Mouse (Mus musculus): ENCODE results near the gene Gxylt1. TPM values are rescaled to one million over a fixed set of nuclear protein-coding genes. Genes with fewer than 3 reads are reported as not detected.

Gene Gxylt1
- polyA plus RNA-seq, 2 experiments = 17.4 to 18.7 TPM

DNA sequence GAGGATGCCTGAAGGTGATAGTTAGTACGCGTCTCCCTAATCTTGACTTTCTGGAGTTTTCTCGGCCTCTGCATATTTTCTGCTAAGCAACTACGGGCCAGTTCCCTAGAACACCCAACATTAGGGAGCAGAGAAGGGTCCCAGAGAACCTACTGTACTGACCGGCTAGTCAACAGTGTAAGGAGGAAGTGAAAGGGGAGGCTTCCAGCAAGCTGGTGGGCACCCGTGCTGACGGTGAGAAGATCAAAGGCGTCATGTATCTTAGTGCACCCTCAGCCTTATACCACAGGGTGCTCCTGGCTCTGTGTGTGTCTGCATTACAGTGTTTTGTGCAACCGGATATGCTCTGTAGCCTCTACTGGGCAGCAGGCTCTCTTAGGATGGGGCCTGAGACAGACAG is 62.4 kb downstream of the Gxylt1 start:
- Histone ChIP-seq H3K27me3 (ENCODE audit: control insufficient read depth, insufficient read depth, low read length) (no peaks in the 10 kb centered on the region), H3K4me1 (ENCODE audit: control insufficient read depth, insufficient read depth, low read length) (no peaks in the 10 kb centered on the region), H3K9ac (ENCODE audit: low read depth, low read length, severe bottlenecking) (no peak overlapping the region), H3K36me3 (ENCODE audit: control insufficient read depth, insufficient read depth, low read length) (no peaks in the 10 kb centered on the region), H3K9me3 (ENCODE audit: control insufficient read depth, low read length) (no peaks in the 10 kb centered on the region), H3K27ac (replicated peaks; ENCODE audit: low read depth, low read length) (no peak overlapping the region), H3K4me2 (replicated peaks; ENCODE audit: low read depth, low read length, severe bottlenecking) (no peak overlapping the region), H3K4me3 (replicated peaks; ENCODE audit: low read length) (no peak overlapping the region)
- ATAC-seq (ENCODE audit: low FRiP score, low read depth) (no peak), DNase-seq (ENCODE audit: low spot score) (no peak)
- TF ChIP-seq POLR2A (IDR thresholded peaks at IDR 0.05; ENCODE audit: borderline replicate concordance, extremely low read depth, insufficient read depth, insufficient read length) = no peak
- 89% methylated on average over 9 of the region's 9 CpGs for WGBS

DNA sequence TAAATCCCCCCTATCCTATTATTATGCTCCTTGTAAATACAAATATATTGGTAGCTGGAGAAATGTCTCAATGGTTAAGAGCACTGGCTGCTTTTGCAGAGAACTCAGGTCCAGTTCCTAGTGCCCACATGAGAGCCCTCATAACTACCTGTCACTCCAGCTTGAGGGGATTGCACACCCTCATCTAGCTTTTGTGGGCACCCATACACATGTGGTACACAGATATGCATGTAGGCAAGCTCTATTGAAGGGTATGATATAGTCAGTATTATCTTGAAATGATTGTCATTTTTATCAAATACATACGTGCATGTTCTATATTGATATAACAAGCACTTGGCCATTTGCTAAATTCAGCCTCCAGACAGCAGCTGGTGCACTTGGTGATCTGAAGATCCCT is 70.1 kb downstream of the Gxylt1 start:
- no peak overlapping the region for H3K4me2 ChIP-seq (replicated peaks; ENCODE audit: low read depth, low read length, severe bottlenecking)
- DNase-seq (ENCODE audit: low spot score) (no peak), ATAC-seq (ENCODE audit: low FRiP score, low read depth) (no peak)
- no peaks in the 10 kb centered on the region for H3K36me3 ChIP-seq (ENCODE audit: control insufficient read depth, insufficient read depth, low read length)
- H3K9me3 ChIP-seq (ENCODE audit: control insufficient read depth, low read length) = no peaks in the 10 kb centered on the region
- no peak for TF ChIP-seq POLR2A (IDR thresholded peaks at IDR 0.05; ENCODE audit: borderline replicate concordance, extremely low read depth, insufficient read depth, insufficient read length)
- no peaks in the 10 kb centered on the region for H3K27me3 ChIP-seq (ENCODE audit: control insufficient read depth, insufficient read depth, low read length)
- no peak overlapping the region for H3K27ac ChIP-seq (replicated peaks; ENCODE audit: low read depth, low read length)
- H3K9ac ChIP-seq (ENCODE audit: low read depth, low read length, severe bottlenecking) = no peak overlapping the region
- 82% methylated on average over 1 of the region's 1 CpGs for WGBS
- no peaks in the 10 kb centered on the region for H3K4me1 ChIP-seq (ENCODE audit: control insufficient read depth, insufficient read depth, low read length)
- no peak overlapping the region for H3K4me3 ChIP-seq (replicated peaks; ENCODE audit: low read length)

DNA sequence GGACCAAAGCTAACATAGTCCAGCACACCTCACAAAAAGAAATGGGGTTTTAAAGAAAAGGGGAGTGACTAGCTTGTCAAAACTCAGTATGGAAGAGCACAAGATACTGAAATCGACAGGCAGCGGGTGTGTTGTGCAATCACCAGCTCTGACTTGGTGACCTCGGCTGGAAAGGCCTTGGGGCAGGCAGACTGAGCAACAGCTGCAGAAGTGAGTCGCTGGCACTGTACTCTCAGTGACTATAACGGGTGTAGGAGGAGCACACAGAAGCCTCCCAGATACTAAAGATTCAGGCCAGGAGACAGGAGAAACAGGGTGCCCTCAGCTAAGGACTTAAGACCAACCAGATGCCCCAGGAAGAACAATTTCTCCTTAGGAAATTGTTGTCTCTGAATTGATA is 73.0 kb downstream of the Gxylt1 start:
- 60% methylated on average over 5 of the region's 5 CpGs for WGBS
- Histone ChIP-seq H3K4me1 (ENCODE audit: control insufficient read depth, insufficient read depth, low read length) (no peaks in the 10 kb centered on the region), H3K36me3 (ENCODE audit: control insufficient read depth, insufficient read depth, low read length) (no peaks in the 10 kb centered on the region), H3K4me2 (replicated peaks; ENCODE audit: low read depth, low read length, severe bottlenecking) (no peak overlapping the region), H3K27me3 (ENCODE audit: control insufficient read depth, insufficient read depth, low read length) (no peaks in the 10 kb centered on the region), H3K4me3 (replicated peaks; ENCODE audit: low read length) (no peak overlapping the region), H3K9me3 (ENCODE audit: control insufficient read depth, low read length) (no peaks in the 10 kb centered on the region), H3K27ac (replicated peaks; ENCODE audit: low read depth, low read length) (no peak overlapping the region), H3K9ac (ENCODE audit: low read depth, low read length, severe bottlenecking) (no peak overlapping the region)
- ATAC-seq (ENCODE audit: low FRiP score, low read depth) (no peak), DNase-seq (ENCODE audit: low spot score) (no peak)
- TF ChIP-seq POLR2A (IDR thresholded peaks at IDR 0.05; ENCODE audit: borderline replicate concordance, extremely low read depth, insufficient read depth, insufficient read length) = no peak

DNA sequence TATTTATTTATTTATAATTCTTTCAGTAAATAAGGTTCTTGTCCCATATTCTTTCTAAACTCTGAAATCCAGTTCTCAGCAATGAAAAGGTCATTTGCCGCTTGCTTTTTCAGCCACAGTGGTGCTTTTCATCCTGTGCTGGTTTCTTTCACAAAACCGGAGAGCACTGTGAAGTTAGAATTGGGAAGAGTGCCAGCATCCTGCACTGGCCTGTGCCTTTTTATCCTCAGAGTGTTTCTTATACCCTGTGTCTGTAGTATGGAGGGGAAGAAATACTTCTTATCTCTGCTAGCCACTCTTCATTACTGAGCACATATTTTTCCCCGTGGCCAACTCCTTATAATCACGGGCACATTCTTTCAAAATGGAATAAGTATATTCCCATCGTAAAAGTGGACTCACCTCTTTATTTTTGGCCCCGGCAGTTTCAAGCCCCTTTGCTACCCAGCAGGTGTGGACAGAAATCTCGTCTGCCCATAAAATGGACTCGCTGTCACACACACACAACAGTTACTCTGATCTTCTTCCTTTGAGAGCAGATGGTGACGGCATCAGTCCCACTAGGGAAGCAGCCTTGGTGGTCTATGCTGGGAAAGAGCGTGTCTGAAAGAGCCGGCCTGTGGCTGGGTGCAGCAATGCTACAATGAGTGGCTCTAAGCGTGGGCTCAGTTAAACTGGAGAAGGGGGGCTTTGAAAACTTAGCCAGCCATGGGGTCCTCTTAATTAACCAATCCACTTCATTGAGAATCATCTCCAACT is 83.4 kb downstream of the Gxylt1 start:
- Histone ChIP-seq H3K9me3 (ENCODE audit: control insufficient read depth, low read length) (no peaks in the 10 kb centered on the region), H3K4me3 (replicated peaks; ENCODE audit: low read length) (no peak overlapping the region), H3K4me1 (ENCODE audit: control insufficient read depth, insufficient read depth, low read length) (peaks cover 4% of the 10 kb centered on the region; the same call in 1 of the 2 replicates), H3K27ac (replicated peaks; ENCODE audit: low read depth, low read length) (no peak overlapping the region), H3K36me3 (ENCODE audit: control insufficient read depth, insufficient read depth, low read length) (no peaks in the 10 kb centered on the region), H3K4me2 (replicated peaks; ENCODE audit: low read depth, low read length, severe bottlenecking) (no peak overlapping the region), H3K9ac (ENCODE audit: low read depth, low read length, severe bottlenecking) (no peak overlapping the region), H3K27me3 (ENCODE audit: control insufficient read depth, insufficient read depth, low read length) (no peaks in the 10 kb centered on the region)
- no peak for DNase-seq (ENCODE audit: low spot score)
- WGBS = 43% methylated on average over 12 of the region's 12 CpGs
- no peak for ATAC-seq (ENCODE audit: low FRiP score, low read depth)
- no peak for TF ChIP-seq POLR2A (IDR thresholded peaks at IDR 0.05; ENCODE audit: borderline replicate concordance, extremely low read depth, insufficient read depth, insufficient read length)

Other genes starting within 250 kb of the Gxylt1 start
- 39.3 and 41.8 TPM in 2 replicates for gene Yaf2, start 61.8 kb upstream of the Gxylt1 start, polyA plus RNA-seq (2012; rRNA removed)
- 58.7 and 60.4 TPM in 2 replicates for gene Yaf2, start 61.8 kb upstream of the Gxylt1 start, polyA plus RNA-seq (2014; fragmentation: Nextera tagmentation; extraction: Ambion mirVana)
- gene Zcrb1, start 123.2 kb upstream of the Gxylt1 start, polyA plus RNA-seq (2012; rRNA removed) = 76.4 and 119 TPM in 2 replicates
- gene Zcrb1, start 123.2 kb upstream of the Gxylt1 start, polyA plus RNA-seq (2014; fragmentation: Nextera tagmentation; extraction: Ambion mirVana) = 118 and 123 TPM in 2 replicates
- 28.9 and 32.5 TPM in 2 replicates for gene Pphln1, start 123.2 kb upstream of the Gxylt1 start, polyA plus RNA-seq (2012; rRNA removed)
- 20.6 and 26.1 TPM in 2 replicates for gene Pphln1, start 123.2 kb upstream of the Gxylt1 start, polyA plus RNA-seq (2014; fragmentation: Nextera tagmentation; extraction: Ambion mirVana)

Measured in limb, embryonic 14.5 days (tissue).